Mouse (Mus musculus) MEL (cell line): ENCODE data around the gene Pank4. TPM values are rescaled to one million over a fixed set of nuclear protein-coding genes. Genes with fewer than 3 reads are reported as not detected.

Source experiments
- DNase-seq: peaks from one replicate; pipeline ENCODE4 v3.0.0; 2011; ENCODE audit warnings: low read depth, low spot score
- H3K27ac ChIP-seq: 2 replicates; pipeline ENCODE4 v1.5.1; 2012; ENCODE audit warnings: low read depth, mild to moderate bottlenecking, control low read depth, low read length, moderate library complexity; ENCODE audit not compliant: control insufficient read depth
- H3K27me3 ChIP-seq, 2 experiments: fragments of 150-350 bp in 1 of 2; sonication (generic) in 1 of 2; 2 replicates each; pipeline ENCODE4 v1.6.1; 2012; ENCODE audit warnings: low read length in 2 of 2, mild to moderate bottlenecking in 2 of 2, improper control_type of control experiment in 1 of 2, moderate library complexity in 1 of 2; ENCODE audit not compliant: insufficient read depth in 2 of 2, control insufficient read depth in 1 of 2
- H3K36me3 ChIP-seq, 2 experiments: 2 replicates each; pipeline ENCODE4 v1.6.1; 2012 to 2014; ENCODE audit warnings: low read length in 2 of 2, improper control_type of control experiment in 1 of 2, inconsistent platforms in 1 of 2, mild to moderate bottlenecking in 1 of 2; ENCODE audit not compliant: insufficient read depth in 2 of 2, control insufficient read depth in 1 of 2
- H3K4me1 ChIP-seq, 2 experiments: fragments of 150-350 bp in 1 of 2; sonication (generic) in 1 of 2; 2 replicates each; pipeline ENCODE4 v1.6.1; 2012; ENCODE audit warnings: low read length in 2 of 2, improper control_type of control experiment in 1 of 2, mild to moderate bottlenecking in 1 of 2; ENCODE audit not compliant: insufficient read depth in 2 of 2, control insufficient read depth in 1 of 2
- H3K4me3 ChIP-seq, 2 experiments: fragments of 150-350 bp in 1 of 2; sonication (generic) in 1 of 2; 2 replicates each; pipeline ENCODE4 v1.5.1; 2012; ENCODE audit warnings: low read depth in 2 of 2, low read length in 2 of 2, mild to moderate bottlenecking in 2 of 2, moderate library complexity in 2 of 2, control low read depth in 1 of 2, improper control_type of control experiment in 1 of 2; ENCODE audit not compliant: control insufficient read depth in 1 of 2, insufficient read depth in 1 of 2
- H3K79me2 ChIP-seq: 2 replicates; pipeline ENCODE4 v1.6.1; 2012; ENCODE audit warnings: mild to moderate bottlenecking, low read length, moderate library complexity; ENCODE audit not compliant: control insufficient read depth, poor library complexity, insufficient read depth
- H3K9ac ChIP-seq: 2 replicates; pipeline ENCODE4 v1.6.1; 2012; ENCODE audit warnings: low read depth, mild to moderate bottlenecking, control low read depth, low read length, moderate library complexity; ENCODE audit not compliant: control insufficient read depth, poor library complexity, severe bottlenecking
- H3K9me3 ChIP-seq: fragments of 150-350 bp; sonication (generic); replicated peaks from 2 replicates; pipeline ENCODE4 v1.6.1; 2012; ENCODE audit warnings: mild to moderate bottlenecking, low read length, improper control_type of control experiment, moderate library complexity; ENCODE audit not compliant: insufficient read depth
- CHD1 ChIP-seq: IDR thresholded peaks from 2 replicates; pipeline ENCODE4 v1.6.1; 2012; ENCODE audit warnings: low read depth, mild to moderate bottlenecking, inconsistent platforms, low read length, improper control_type of control experiment
- CTCF ChIP-seq, 3 experiments: IDR thresholded peaks in 2 of 3; conservative IDR thresholded peaks in 1 of 3; 2 replicates each; pipeline ENCODE4 v1.5.1; 2011 to 2012; ENCODE audit warnings: low read length in 3 of 3, low read depth in 2 of 3, mild to moderate bottlenecking in 2 of 3, improper control_type of control experiment in 1 of 3, inconsistent platforms in 1 of 3, mixed read lengths in 1 of 3, moderate library complexity in 1 of 3; ENCODE audit not compliant: control insufficient read depth in 1 of 3, insufficient read depth in 1 of 3, poor library complexity in 1 of 3, severe bottlenecking in 1 of 3
- EP300 ChIP-seq, 2 experiments: IDR thresholded peaks; 2 replicates each; pipeline ENCODE4 v1.6.1; 2011; ENCODE audit warnings: improper control_type of control experiment in 2 of 2, low read length in 2 of 2, low read depth in 1 of 2, mild to moderate bottlenecking in 1 of 2
- ETS1 ChIP-seq: IDR thresholded peaks from 2 replicates; pipeline ENCODE4 v1.6.1; 2012; ENCODE audit warnings: low read depth, mild to moderate bottlenecking, inconsistent platforms, low read length, improper control_type of control experiment, moderate library complexity
- GABPA ChIP-seq: IDR thresholded peaks from 2 replicates; pipeline ENCODE4 v1.6.1; 2012; ENCODE audit warnings: low read depth, mild to moderate bottlenecking, inconsistent platforms, low read length, improper control_type of control experiment, moderate library complexity
- GATA1 ChIP-seq: IDR thresholded peaks from 2 replicates; pipeline ENCODE4 v1.6.1; 2011; ENCODE audit warnings: low read depth, low read length, improper control_type of control experiment
- POLR2AphosphoS5 ChIP-seq: IDR thresholded peaks from 2 replicates; pipeline ENCODE4 v1.6.1; 2012; ENCODE audit warnings: low read depth, borderline replicate concordance, mild to moderate bottlenecking, inconsistent platforms, low read length, moderate library complexity, mixed read lengths
- RAD21 ChIP-seq: IDR thresholded peaks from 2 replicates; pipeline ENCODE4 v1.6.1; 2011; ENCODE audit warnings: mild to moderate bottlenecking, low read depth, low read length, improper control_type of control experiment
- SIN3A ChIP-seq: IDR thresholded peaks from 2 replicates; pipeline ENCODE4 v1.6.1; 2012; ENCODE audit warnings: low read length, improper control_type of control experiment, inconsistent platforms
- SMC3 ChIP-seq: IDR thresholded peaks from 2 replicates; pipeline ENCODE4 v1.6.1; 2011; ENCODE audit warnings: low read depth, low read length, improper control_type of control experiment
- TAL1 ChIP-seq: IDR thresholded peaks from 2 replicates; pipeline ENCODE4 v1.6.1; 2012; ENCODE audit warnings: mild to moderate bottlenecking, inconsistent platforms, low read length, moderate library complexity, mixed read lengths
- ZC3H11A ChIP-seq: IDR thresholded peaks from 2 replicates; pipeline ENCODE4 v1.6.1; 2012; ENCODE audit warnings: low read depth, mild to moderate bottlenecking, inconsistent platforms, low read length, improper control_type of control experiment
- polyA plus RNA-seq, 2 experiments: library from polyadenylated mRNA; stranded (reverse) in 1 of 2; unstranded in 1 of 2; fragments of >175 nt in 1 of 2; fragments of >200 nt in 1 of 2; gene quantifications; 2 replicates each; pipeline versions ENCODE4 v1.2.1 to v1.2.4; 2012; ENCODE audit warnings: low replicate concordance in 2 of 2, low read depth in 1 of 2; ENCODE audit not compliant: insufficient read length in 2 of 2, insufficient read depth in 1 of 2, missing spikeins in 1 of 2
- total RNA-seq: library from RNA; depleted of rRNA; stranded (reverse); fragments of 300-350 nt; gene quantifications from 2 replicates; pipeline ENCODE4 v1.2.3, GENCODE M21; 2012

Pank4 gene
- total and polyA plus RNA-seq, 3 experiments: 38.4 to 55.5 TPM; not detected in 1

GRCm38 (mm10) chr4:154922931-154923330 is 41.0 kb upstream of the Pank4 start:
- Histone ChIP-seq H3K9ac (no peak overlapping the region), H3K9me3 (no peaks in the 10 kb centered on the region), H3K36me3 (no peaks in the 10 kb centered on the region), H3K79me2 (no peaks in the 10 kb centered on the region; the same call in 1 of the 2 replicates), H3K27ac (no peak overlapping the region), H3K4me1 (peaks cover 0 to 10% of the 10 kb centered on the region in 2 experiments; a peak in 2 of 4 replicates), H3K4me3 (no peak overlapping the region), H3K27me3 (no peaks in the 10 kb centered on the region)
- TF ChIP-seq GABPA: no peak
- TF ChIP-seq ZC3H11A: no peak
- TF ChIP-seq TAL1: no peak
- TF ChIP-seq EP300 (IDR thresholded peaks at IDR 0.05; ENCODE audit: low read depth in 1 of 2, low read length in 2 of 2): no peak
- no peak for DNase-seq

- TF ChIP-seq ETS1: no peak
- TF ChIP-seq RAD21: peak; percentile 3
- no peak for TF ChIP-seq CHD1
- TF ChIP-seq CTCF (IDR thresholded peaks at IDR 0.05 in 2 of 3, conservative IDR thresholded peaks at IDR 0.05 in 1 of 3; ENCODE audit: control insufficient read depth in 1 of 3, insufficient read depth in 1 of 3, low read depth in 2 of 3, low read length in 3 of 3, poor library complexity in 1 of 3, severe bottlenecking in 1 of 3): peak; percentile 67 to 96 (median 68)
- TF ChIP-seq SMC3: peak; percentile 23; the same call in 1 of the 2 replicates
- no peaks in the 10 kb centered on the region for H3K9me3 ChIP-seq
- H3K79me2 ChIP-seq: no peaks in the 10 kb centered on the region; the same call in none of the 2 replicates
- peak; percentile 58 for DNase-seq
- H3K36me3 ChIP-seq: peaks cover 0 to 4% of the 10 kb centered on the region in 2 experiments; a peak in 1 of 4 replicates
- H3K4me3 ChIP-seq: no peak overlapping the region
- peaks cover 3 to 24% of the 10 kb centered on the region in 2 experiments; a peak in 3 of 4 replicates for H3K4me1 ChIP-seq
- H3K9ac ChIP-seq: no peak overlapping the region
- H3K27me3 ChIP-seq: no peaks in the 10 kb centered on the region
- H3K27ac ChIP-seq: no peak overlapping the region
These were observed 38.5 kb upstream of the Pank4 start for GRCm38 (mm10) chr4:154925413-154925812.

GRCm38 (mm10) chr4:154926969-154927898 is 36.7 kb upstream of the Pank4 start:
- H3K27ac ChIP-seq: peak overlapping the region; percentile 89
- H3K4me1 ChIP-seq: peaks cover 3 to 24% of the 10 kb centered on the region in 2 experiments; a peak in 3 of 4 replicates
- DNase-seq: no peak
- H3K27me3 ChIP-seq: no peaks in the 10 kb centered on the region
- no peaks in the 10 kb centered on the region; the same call in none of the 2 replicates for H3K79me2 ChIP-seq
- H3K9me3 ChIP-seq: no peaks in the 10 kb centered on the region
- peak overlapping the region; percentile 67 for H3K9ac ChIP-seq
- H3K4me3 ChIP-seq: peak overlapping the region; percentile 58 to 76
- TF ChIP-seq GATA1 (peak; percentile 28; the same call in 1 of the 2 replicates), SIN3A (peak; percentile 13; the same call in 1 of the 2 replicates), POLR2AphosphoS5 (no peak)
- H3K36me3 ChIP-seq: peaks cover 0 to 4% of the 10 kb centered on the region in 2 experiments; a peak in 1 of 4 replicates
